Mouse (Mus musculus) forebrain, embryonic 12.5 days (tissue): Measurements from ENCODE around the gene Dusp14. TPM values are rescaled to one million over a fixed set of nuclear protein-coding genes. Genes with fewer than 3 reads are reported as not detected.

Source experiments
- ATAC-seq: fragments of 200-750 bp; cut with Nextera tagmentation; 2 replicates; pipeline ENCODE4 v1.8.0; 2017; ENCODE audit warnings: moderate TSS enrichment; ENCODE audit not compliant: low FRiP score
- H3K27ac ChIP-seq: fragments of 300-500 bp; sonication (generic); 2 replicates; pipeline ENCODE4 v1.5.1; 2016; ENCODE audit warnings: mild to moderate bottlenecking
- H3K27me3 ChIP-seq: fragments of 300-500 bp; sonication (generic); 2 replicates; pipeline ENCODE4 v1.6.1; 2016; ENCODE audit warnings: mild to moderate bottlenecking
- H3K36me3 ChIP-seq: fragments of 300-500 bp; sonication (generic); replicated peaks from 2 replicates; pipeline ENCODE4 v1.6.1; 2016; ENCODE audit warnings: mild to moderate bottlenecking
- H3K4me1 ChIP-seq: fragments of 300-500 bp; sonication (generic); 2 replicates; pipeline ENCODE4 v1.6.1; 2016
- H3K4me2 ChIP-seq: fragments of 300-500 bp; sonication (generic); 2 replicates; pipeline ENCODE4 v1.6.1; 2016; ENCODE audit warnings: mild to moderate bottlenecking, moderate library complexity
- H3K4me3 ChIP-seq: fragments of 300-500 bp; sonication (generic); replicated peaks from 2 replicates; pipeline ENCODE4 v1.5.1; 2016; ENCODE audit warnings: mild to moderate bottlenecking
- H3K9ac ChIP-seq: fragments of 300-500 bp; sonication (generic); 2 replicates; pipeline ENCODE4 v1.6.1; 2016; ENCODE audit warnings: mild to moderate bottlenecking
- H3K9me3 ChIP-seq: fragments of 300-500 bp; sonication (generic); 2 replicates; pipeline ENCODE4 v1.6.1; 2016
- WGBS: fragments of 180-500 bp; shearing (Covaris S2); methylation state at CpG from one replicate; pipeline ENCODE4 v1.1.7; 2016; 5-methylcytosine and 5-hydroxymethylcytosine counted together
- polyA plus RNA-seq: library from polyadenylated mRNA; unstranded; fragments of >200 nt; fragmentation: Nextera tagmentation; extraction: Ambion mirVana; gene quantifications from 2 replicates; pipeline ENCODE4 v1.2.1, GENCODE M21; 2016

The Dusp14 gene
- 19.9 and 20.6 TPM in 2 replicates for polyA plus RNA-seq

GRCm38 (mm10) chr11:84069034-84069370 lies at the start of gene Dusp14:
Gene Dusp14 (minus strand): TSS chr11:84069261.
- H3K4me3 ChIP-seq, result peak within 1 kb of the TSS; percentile 70
- H3K4me1 ChIP-seq, result peaks cover 19% of the 10 kb centered on the region
- 15% methylated on average over 11 of the region's 11 CpGs for WGBS
- no peaks in the 10 kb centered on the region for H3K36me3 ChIP-seq
- H3K27ac ChIP-seq, result no peak within 1 kb of the TSS
- peaks cover 28% of the 10 kb centered on the region for H3K27me3 ChIP-seq
- no peak for ATAC-seq
- peak within 1 kb of the TSS; percentile 70 for H3K9ac ChIP-seq
- H3K4me2 ChIP-seq, result peak within 1 kb of the TSS; percentile 81
- no peaks in the 10 kb centered on the region for H3K9me3 ChIP-seq

GRCm38 (mm10) chr11:84117431-84117830 lies 48.4 kb upstream of the Dusp14 start:
- Histone ChIP-seq H3K36me3 (peaks cover 71% of the 10 kb centered on the region), H3K4me1 (no peaks in the 10 kb centered on the region), H3K9me3 (no peaks in the 10 kb centered on the region), H3K27ac (no peak overlapping the region), H3K9ac (no peak overlapping the region), H3K27me3 (no peaks in the 10 kb centered on the region), H3K4me3 (no peak overlapping the region), H3K4me2 (no peak overlapping the region)
- ATAC-seq, result no peak
- WGBS, result 87% methylated on average over 4 of the region's 4 CpGs

- no peak overlapping the region for H3K4me3 ChIP-seq
- H3K4me1 ChIP-seq, result no peaks in the 10 kb centered on the region
- ATAC-seq, result no peak
- no peaks in the 10 kb centered on the region for H3K9me3 ChIP-seq
- H3K9ac ChIP-seq, result no peak overlapping the region
- no peaks in the 10 kb centered on the region for H3K27me3 ChIP-seq
- H3K27ac ChIP-seq, result no peak overlapping the region
- H3K4me2 ChIP-seq, result no peak overlapping the region
- 78% methylated on average over 2 of the region's 2 CpGs for WGBS
- H3K36me3 ChIP-seq, result peaks cover 64% of the 10 kb centered on the region
Measured at GRCm38 (mm10) chr11:84116221-84116620, 47.2 kb upstream of the Dusp14 start.

GRCm38 (mm10) chr11:84115646-84116045 lies 46.6 kb upstream of the Dusp14 start:
- H3K36me3 ChIP-seq, result peaks cover 63% of the 10 kb centered on the region

GRCm38 (mm10) chr11:84113623-84114022 lies 44.6 kb upstream of the Dusp14 start:
- Histone ChIP-seq H3K4me1 (no peaks in the 10 kb centered on the region), H3K9me3 (no peaks in the 10 kb centered on the region), H3K36me3 (peaks cover 63% of the 10 kb centered on the region), H3K27ac (no peak overlapping the region), H3K4me3 (no peak overlapping the region), H3K27me3 (no peaks in the 10 kb centered on the region), H3K9ac (no peak overlapping the region), H3K4me2 (no peak overlapping the region)
- 94% methylated on average over 5 of the region's 5 CpGs for WGBS
- ATAC-seq, result no peak

More at GRCm38 (mm10) chr11:84115646-84116045, 46.6 kb upstream of the Dusp14 start:
- WGBS, result 94% methylated on average over 9 of the region's 9 CpGs
- H3K4me3 ChIP-seq, result no peak overlapping the region
- ATAC-seq, result no peak
- no peaks in the 10 kb centered on the region for H3K27me3 ChIP-seq
- no peaks in the 10 kb centered on the region for H3K9me3 ChIP-seq
- no peak overlapping the region for H3K4me2 ChIP-seq
- H3K4me1 ChIP-seq, result no peaks in the 10 kb centered on the region
- no peak overlapping the region for H3K9ac ChIP-seq
- H3K27ac ChIP-seq, result no peak overlapping the region

GRCm38 (mm10) chr11:84107137-84107536 lies 38.1 kb upstream of the Dusp14 start:
- H3K4me3 ChIP-seq, result no peak overlapping the region
- H3K4me2 ChIP-seq, result no peak overlapping the region
- ATAC-seq, result no peak
- H3K36me3 ChIP-seq, result peaks cover 82% of the 10 kb centered on the region
- no peak overlapping the region for H3K27ac ChIP-seq
- no peak overlapping the region for H3K9ac ChIP-seq
- H3K9me3 ChIP-seq, result no peaks in the 10 kb centered on the region
- no peaks in the 10 kb centered on the region for H3K4me1 ChIP-seq
- H3K27me3 ChIP-seq, result no peaks in the 10 kb centered on the region
- 72% methylated on average over 2 of the region's 2 CpGs for WGBS

- WGBS, result 94% methylated on average over 6 of the region's 6 CpGs
- Histone ChIP-seq H3K4me2 (no peak overlapping the region), H3K9ac (no peak overlapping the region), H3K27me3 (no peaks in the 10 kb centered on the region), H3K36me3 (peaks cover 83% of the 10 kb centered on the region), H3K4me3 (no peak overlapping the region), H3K4me1 (peaks cover 5% of the 10 kb centered on the region), H3K27ac (no peak overlapping the region), H3K9me3 (no peaks in the 10 kb centered on the region)
- ATAC-seq, result no peak
Measured at GRCm38 (mm10) chr11:84104036-84104435, 35.0 kb upstream of the Dusp14 start.

- Histone ChIP-seq H3K4me1 (peaks cover 5% of the 10 kb centered on the region), H3K4me2 (no peak overlapping the region)
Measured at GRCm38 (mm10) chr11:84101182-84101581, 32.1 kb upstream of the Dusp14 start.

GRCm38 (mm10) chr11:84097251-84097998 lies 28.4 kb upstream of the Dusp14 start:
- ATAC-seq, result no peak
- peaks cover 5% of the 10 kb centered on the region for H3K4me1 ChIP-seq
- no peak overlapping the region for H3K4me3 ChIP-seq
- H3K9ac ChIP-seq, result no peak overlapping the region
- no peak overlapping the region for H3K4me2 ChIP-seq
- WGBS, result 85% methylated on average over 5 of the region's 5 CpGs
- peaks cover 60% of the 10 kb centered on the region for H3K36me3 ChIP-seq
- no peaks in the 10 kb centered on the region for H3K9me3 ChIP-seq
- no peak overlapping the region for H3K27ac ChIP-seq
- no peaks in the 10 kb centered on the region for H3K27me3 ChIP-seq

More at GRCm38 (mm10) chr11:84101182-84101581, 32.1 kb upstream of the Dusp14 start:
- H3K27ac ChIP-seq, result 0 out of 2 replicates have a peak overlapping the region, but pooled peaks have one; percentile 20
- no peak overlapping the region for H3K9ac ChIP-seq
- no peak; the same call in 1 of the 2 replicates for ATAC-seq
- no peaks in the 10 kb centered on the region for H3K9me3 ChIP-seq
- H3K4me3 ChIP-seq, result no peak overlapping the region
- no peaks in the 10 kb centered on the region for H3K27me3 ChIP-seq
- peaks cover 81% of the 10 kb centered on the region for H3K36me3 ChIP-seq

GRCm38 (mm10) chr11:84095084-84095483 lies 26.0 kb upstream of the Dusp14 start:
- no peaks in the 10 kb centered on the region for H3K4me1 ChIP-seq
- no peak overlapping the region for H3K4me3 ChIP-seq
- WGBS, result 78% methylated on average over 4 of the region's 4 CpGs
- H3K27me3 ChIP-seq, result no peaks in the 10 kb centered on the region
- H3K27ac ChIP-seq, result no peak overlapping the region
- no peak for ATAC-seq
- peaks cover 46% of the 10 kb centered on the region for H3K36me3 ChIP-seq
- no peaks in the 10 kb centered on the region for H3K9me3 ChIP-seq
- no peak overlapping the region for H3K9ac ChIP-seq
- H3K4me2 ChIP-seq, result no peak overlapping the region

- ATAC-seq, result no peak
- peaks cover 40% of the 10 kb centered on the region for H3K36me3 ChIP-seq
Measured at GRCm38 (mm10) chr11:84090572-84090971, 21.5 kb upstream of the Dusp14 start.

GRCm38 (mm10) chr11:84081901-84082300 lies 12.8 kb upstream of the Dusp14 start:
- no peaks in the 10 kb centered on the region for H3K9me3 ChIP-seq
- H3K4me1 ChIP-seq, result peaks cover 4% of the 10 kb centered on the region; the same call in 1 of the 2 replicates
- WGBS, result 81% methylated on average over 5 of the region's 5 CpGs
- no peak overlapping the region for H3K27ac ChIP-seq
- H3K36me3 ChIP-seq, result peaks cover 60% of the 10 kb centered on the region
- H3K9ac ChIP-seq, result no peak overlapping the region
- no peak overlapping the region for H3K4me2 ChIP-seq
- no peaks in the 10 kb centered on the region for H3K27me3 ChIP-seq
- no peak overlapping the region for H3K4me3 ChIP-seq
- ATAC-seq, result no peak

More at GRCm38 (mm10) chr11:84090572-84090971, 21.5 kb upstream of the Dusp14 start:
- Histone ChIP-seq H3K9ac (no peak overlapping the region), H3K9me3 (no peaks in the 10 kb centered on the region), H3K27ac (no peak overlapping the region), H3K27me3 (no peaks in the 10 kb centered on the region), H3K4me2 (no peak overlapping the region), H3K4me3 (no peak overlapping the region), H3K4me1 (no peaks in the 10 kb centered on the region)
- WGBS, result 93% methylated on average over 8 of the region's 8 CpGs

GRCm38 (mm10) chr11:84080327-84080726 lies 11.3 kb upstream of the Dusp14 start:
- Histone ChIP-seq H3K4me1 (peaks cover 4% of the 10 kb centered on the region), H3K36me3 (peaks cover 56% of the 10 kb centered on the region), H3K9me3 (no peaks in the 10 kb centered on the region), H3K9ac (no peak overlapping the region), H3K27me3 (no peaks in the 10 kb centered on the region), H3K4me3 (no peak overlapping the region), H3K4me2 (no peak overlapping the region), H3K27ac (no peak overlapping the region)
- no peak for ATAC-seq
- 90% methylated on average over 3 of the region's 3 CpGs for WGBS
